Comparison of ENCODE assay signal across 26 mouse cellular contexts in genomic region chr10:111302486-111302885, GRCm38 (mm10).
"Had no signal": no experiment of that assay in that cellular context is flagged by ENCODE, and none has a peak within 500 bp of the region (broad histone marks: within the 10 kb centered on the region; RNA-seq: fewer than 3 reads in every experiment).

No protein-coding gene starts in this region.

- H3K9me3 ChIP-seq: heart, embryonic 13.5 days; heart, embryonic 15.5 days; hindbrain, embryonic 10.5 days; hindbrain, embryonic 12.5 days; kidney, embryonic 15.5 days; limb, embryonic 12.5 days; liver, embryonic 12.5 days had no signal

- H3K4me1 ChIP-seq: intestine, embryonic 15.5 days had no signal

- H3K4me3 ChIP-seq: heart, embryonic 13.5 days; heart, embryonic 15.5 days; hindbrain, embryonic 10.5 days; hindbrain, embryonic 12.5 days; intestine, embryonic 15.5 days; kidney, embryonic 15.5 days; limb, embryonic 12.5 days; liver, embryonic 12.5 days had no signal

- ATAC-seq: forebrain, postnatal 0 days; hindbrain, embryonic 16.5 days; inflammation-experienced regulatory T-cells, adult 6 months; intestine, embryonic 15.5 days; liver, embryonic 12.5 days had no signal

- H3K27me3 ChIP-seq: heart, embryonic 13.5 days; heart, embryonic 15.5 days; hindbrain, embryonic 12.5 days; intestine, embryonic 15.5 days; kidney, embryonic 15.5 days; limb, embryonic 12.5 days; liver, embryonic 12.5 days had no signal

- H3K27ac ChIP-seq: heart, embryonic 13.5 days; heart, embryonic 15.5 days; hindbrain, embryonic 10.5 days; hindbrain, embryonic 12.5 days; hindbrain, embryonic 14.5 days; intestine, embryonic 15.5 days; kidney, embryonic 15.5 days; kidney, postnatal 0 days; limb, embryonic 12.5 days; liver, embryonic 12.5 days had no signal

- H3K36me3 ChIP-seq: heart, embryonic 13.5 days; heart, embryonic 15.5 days; liver, embryonic 12.5 days had no signal

- H3K4me2 ChIP-seq: heart, embryonic 11.5 days; heart, embryonic 13.5 days; heart, embryonic 15.5 days; hindbrain, embryonic 12.5 days; hindbrain, embryonic 14.5 days; intestine, embryonic 15.5 days; kidney, embryonic 15.5 days; limb, embryonic 12.5 days; liver, embryonic 12.5 days had no signal

- DNase-seq: forebrain, postnatal 0 days; gastrocnemius, postnatal 14 days; gastrocnemius, postnatal 36 days; heart, postnatal 4 days; kidney, adult 11 months; kidney, adult 2 months; kidney, adult 9 months; kidney, postnatal 14 days; kidney, postnatal 36 days; layer of hippocampus, adult 9-11 months; layer of hippocampus, postnatal 36 days; left cerebral cortex, postnatal 4 days; liver had no signal

- H3K9ac ChIP-seq: forebrain, postnatal 0 days; heart, embryonic 13.5 days; heart, embryonic 15.5 days; hindbrain, embryonic 12.5 days; hindbrain, embryonic 14.5 days; intestine, embryonic 15.5 days; kidney, embryonic 15.5 days; limb, embryonic 12.5 days; liver, embryonic 12.5 days had no signal
